Mouse (Mus musculus): ENCODE measurements around the gene Zfhx2.

GRCm38 (mm10) chr14:55086009-55086514 lies 6.1 kb downstream of the Zfhx2 start:
- TF ChIP-seq CTCF (IDR thresholded peaks at IDR 0.05; ENCODE audit: low read depth) (no peak), EP300 (IDR thresholded peaks at IDR 0.05; ENCODE audit: low read depth) (no peak)

Measured in heart, postnatal 0 days (tissue).